8 mouse cellular contexts compared by ENCODE assay signal in the genomic region with DNA sequence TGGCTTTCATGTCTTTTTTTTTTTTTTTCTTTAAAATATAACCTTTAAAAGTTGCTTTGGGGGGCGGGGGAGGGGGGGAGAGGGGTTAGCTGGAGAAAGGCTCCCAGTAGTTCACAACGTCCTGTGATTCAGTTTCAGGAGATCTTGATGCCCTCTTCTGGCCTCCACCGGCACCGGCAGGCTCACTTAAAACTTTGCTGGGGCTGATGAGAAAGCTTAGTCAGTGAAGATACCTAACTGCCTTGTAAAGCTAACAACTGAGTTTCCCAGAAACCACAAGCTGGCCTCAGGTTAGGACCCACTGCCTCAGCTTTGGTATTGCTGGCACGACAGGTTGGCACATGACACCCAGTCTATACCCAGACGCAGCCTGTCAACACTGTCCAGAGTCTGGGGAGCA. TPM values are rescaled to one million over a fixed set of nuclear protein-coding genes. Genes with fewer than 3 reads are reported as not detected.
DNase-seq lines count a peak whose midpoint lies in the region; ATAC-seq and TF ChIP-seq lines count a peak whose summit lies in the region.

No protein-coding gene starts in this region.

- DNase-seq in urinary bladder, postnatal 14 days (ENCODE audit: low spot score) = peak; percentile 53
- no peak for DNase-seq in urinary bladder, postnatal 4 days (ENCODE audit: low spot score in 2 of 2)
- peak; percentile 70 for DNase-seq in kidney, postnatal 0 days (ENCODE audit: low spot score)
- no peak for DNase-seq in layer of hippocampus, adult 8-10 months (ENCODE audit: low spot score in 2 of 2)
- no peak for DNase-seq in layer of hippocampus, postnatal 25 days (ENCODE audit: extremely low spot score in 1 of 2, low spot score in 1 of 2)
- no peak for DNase-seq in hindbrain, embryonic 14.5 days (ENCODE audit: low spot score)

- peaks cover 25% of the 10 kb centered on the region for H3K4me1 ChIP-seq in embryonic facial prominence, embryonic 15.5 days
- H3K4me1 ChIP-seq in kidney, postnatal 0 days (replicated peaks; ENCODE audit: insufficient read depth, low read length) = peaks cover 14% of the 10 kb centered on the region
- H3K4me1 ChIP-seq in hindbrain, embryonic 14.5 days (replicated peaks; ENCODE audit: control insufficient read depth, insufficient read depth, low read length) = peaks cover 13% of the 10 kb centered on the region; the same call in 1 of the 2 replicates

- H3K36me3 ChIP-seq in embryonic facial prominence, embryonic 15.5 days = no peaks in the 10 kb centered on the region
- H3K36me3 ChIP-seq in kidney, postnatal 0 days (ENCODE audit: insufficient read depth, low read length) = no peaks in the 10 kb centered on the region
- no peaks in the 10 kb centered on the region for H3K36me3 ChIP-seq in hindbrain, embryonic 14.5 days (replicated peaks; ENCODE audit: control insufficient read depth, insufficient read depth)

- no peak overlapping the region for H3K9ac ChIP-seq in embryonic facial prominence, embryonic 15.5 days
- H3K9ac ChIP-seq in kidney, postnatal 0 days (ENCODE audit: low read depth, low read length) = no peak overlapping the region
- H3K9ac ChIP-seq in hindbrain, embryonic 14.5 days = no peak overlapping the region

- no peaks in the 10 kb centered on the region for H3K9me3 ChIP-seq in embryonic facial prominence, embryonic 15.5 days (replicated peaks)
- no peaks in the 10 kb centered on the region for H3K9me3 ChIP-seq in kidney, postnatal 0 days (replicated peaks; ENCODE audit: low read length)
- no peaks in the 10 kb centered on the region for H3K9me3 ChIP-seq in hindbrain, embryonic 14.5 days (ENCODE audit: control insufficient read depth, low read length)

- peaks cover 53% of the 10 kb centered on the region for H3K27me3 ChIP-seq in embryonic facial prominence, embryonic 15.5 days
- no peaks in the 10 kb centered on the region for H3K27me3 ChIP-seq in kidney, postnatal 0 days (ENCODE audit: insufficient read depth, low read length)
- peaks cover 58% of the 10 kb centered on the region for H3K27me3 ChIP-seq in hindbrain, embryonic 14.5 days (ENCODE audit: control insufficient read depth, insufficient read depth, low read length)

- peak overlapping the region; percentile 98; the same call in 1 of the 2 replicates for H3K4me2 ChIP-seq in embryonic facial prominence, embryonic 15.5 days (replicated peaks)
- H3K4me2 ChIP-seq in kidney, postnatal 0 days (ENCODE audit: low read length) = peak overlapping the region; percentile 92; the same call in 1 of the 2 replicates
- H3K4me2 ChIP-seq in hindbrain, embryonic 14.5 days (replicated peaks) = no peak overlapping the region

- TF ChIP-seq CTCF in kidney, postnatal 0 days (IDR thresholded peaks at IDR 0.05; ENCODE audit: low read depth) = peak; percentile 59

- no peak overlapping the region for H3K27ac ChIP-seq in embryonic facial prominence, embryonic 15.5 days (replicated peaks)
- H3K27ac ChIP-seq in kidney, postnatal 0 days = 0 out of 2 replicates have a peak overlapping the region, but pooled peaks have one; percentile 91
- no peak overlapping the region for H3K27ac ChIP-seq in hindbrain, embryonic 14.5 days

- 15% methylated on average over 6 of the region's 6 CpGs for WGBS in embryonic facial prominence, embryonic 15.5 days
- 12% methylated on average over 6 of the region's 6 CpGs for WGBS in kidney, postnatal 0 days
- WGBS in hindbrain, embryonic 14.5 days = 27% methylated on average over 6 of the region's 6 CpGs

- H3K4me3 ChIP-seq in embryonic facial prominence, embryonic 15.5 days (replicated peaks) = peak overlapping the region; percentile 56; the same call in 1 of the 2 replicates
- peak overlapping the region; percentile 70; the same call in 1 of the 2 replicates for H3K4me3 ChIP-seq in kidney, postnatal 0 days (replicated peaks; ENCODE audit: low read depth, low read length)
- no peak overlapping the region for H3K4me3 ChIP-seq in hindbrain, embryonic 14.5 days (replicated peaks; ENCODE audit: low read length)

- no peak for ATAC-seq in embryonic facial prominence, embryonic 15.5 days (ENCODE audit: insufficient number of reproducible peaks, low FRiP score, low TSS enrichment, low read depth)
- ATAC-seq in kidney, postnatal 0 days (replicated peaks; ENCODE audit: low FRiP score, low read depth) = no peak
- peak; percentile 50 for ATAC-seq in megakaryocyte, adult 5-6 weeks (ENCODE audit: poor library complexity, severe bottlenecking)
- no peak; the same call in 1 of the 2 replicates for ATAC-seq in hindbrain, embryonic 14.5 days (ENCODE audit: low FRiP score)

RNA-seq across cellular contexts. Expression of a gene that starts 0.9 kb away (rescaled TPM):
- polyA plus RNA-seq in embryonic facial prominence, embryonic 15.5 days (2015; fragmentation: Nextera tagmentation; extraction: Ambion mirVana) = 25.7 and 28.5 TPM in 2 replicates
- 83.7 and 92.0 TPM in 2 replicates for polyA plus RNA-seq in kidney, postnatal 0 days (2015; fragmentation: Nextera tagmentation; extraction: Ambion mirVana)
- total RNA-seq in megakaryocyte, adult 5-6 weeks (2015) = 1.1 and 3.2 TPM in 2 replicates
- total RNA-seq in megakaryocyte, adult 5-6 weeks (2017) = 0.51 and 4.5 TPM in 2 replicates
- 1 to 10 TPM; 1.4 to 4.3 (median 2.7) TPM for total RNA-seq in layer of hippocampus, adult 8-10 months (2022)
- 1 to 10 TPM in 1 of 2 experiments, under 1 TPM in 1; 0.98 to 1.8 TPM for total RNA-seq in layer of hippocampus, postnatal 25 days (2021)
- 3.0 and 5.0 TPM in 2 replicates for polyA plus RNA-seq in hindbrain, embryonic 14.5 days (2014; fragmentation: Nextera tagmentation; extraction: Ambion mirVana)

RNA-seq across cellular contexts. Expression of a gene that starts 22.5 kb away (rescaled TPM):
- polyA plus RNA-seq in embryonic facial prominence, embryonic 15.5 days (2015; fragmentation: Nextera tagmentation; extraction: Ambion mirVana) = 179 and 203 TPM in 2 replicates
- 327 and 349 TPM in 2 replicates for polyA plus RNA-seq in kidney, postnatal 0 days (2015; fragmentation: Nextera tagmentation; extraction: Ambion mirVana)
- total RNA-seq in megakaryocyte, adult 5-6 weeks (2015) = 576 and 578 TPM in 2 replicates
- 242 and 284 TPM in 2 replicates for total RNA-seq in megakaryocyte, adult 5-6 weeks (2017)
- 100 to 1,000 TPM; 106 to 135 (median 115) TPM for total RNA-seq in layer of hippocampus, adult 8-10 months (2022)
- total RNA-seq in layer of hippocampus, postnatal 25 days (2021) = 100 to 1,000 TPM; 116 to 120 TPM
- polyA plus RNA-seq in hindbrain, embryonic 14.5 days (2014; fragmentation: Nextera tagmentation; extraction: Ambion mirVana) = 140 and 142 TPM in 2 replicates

RNA-seq across cellular contexts. Expression of a gene that starts 31.7 kb away (rescaled TPM):
- 5.2 and 5.7 TPM in 2 replicates for polyA plus RNA-seq in embryonic facial prominence, embryonic 15.5 days (2015; fragmentation: Nextera tagmentation; extraction: Ambion mirVana)
- 0.93 and 0.97 TPM in 2 replicates for polyA plus RNA-seq in kidney, postnatal 0 days (2015; fragmentation: Nextera tagmentation; extraction: Ambion mirVana)
- total RNA-seq in megakaryocyte, adult 5-6 weeks (2015) = 309 and 324 TPM in 2 replicates
- 275 and 304 TPM in 2 replicates for total RNA-seq in megakaryocyte, adult 5-6 weeks (2017)
- total RNA-seq in layer of hippocampus, adult 8-10 months (2022) = 10 to 100 TPM in 2 of 4 experiments, 1 to 10 TPM in 2; 4.5 to 15.9 (median 9.7) TPM
- 1 to 10 TPM; 5.7 to 6.0 TPM for total RNA-seq in layer of hippocampus, postnatal 25 days (2021)
- 1.1 and 2.2 TPM in 2 replicates for polyA plus RNA-seq in hindbrain, embryonic 14.5 days (2014; fragmentation: Nextera tagmentation; extraction: Ambion mirVana)

RNA-seq across cellular contexts. Expression of a gene that starts 37.9 kb away (rescaled TPM):
- 12.3 and 13.8 TPM in 2 replicates for polyA plus RNA-seq in embryonic facial prominence, embryonic 15.5 days (2015; fragmentation: Nextera tagmentation; extraction: Ambion mirVana)
- polyA plus RNA-seq in kidney, postnatal 0 days (2015; fragmentation: Nextera tagmentation; extraction: Ambion mirVana) = 9.5 and 9.7 TPM in 2 replicates
- 1.0 and 1.1 TPM in 2 replicates for total RNA-seq in megakaryocyte, adult 5-6 weeks (2015)
- total RNA-seq in megakaryocyte, adult 5-6 weeks (2017) = 0.37 and 0.73 TPM in 2 replicates
- 100 to 1,000 TPM in 3 of 4 experiments, 10 to 100 TPM in 1; 99.4 to 115 (median 109) TPM for total RNA-seq in layer of hippocampus, adult 8-10 months (2022)
- 100 to 1,000 TPM in 1 of 2 experiments, 10 to 100 TPM in 1; 95.7 to 110 TPM for total RNA-seq in layer of hippocampus, postnatal 25 days (2021)
- 41.7 and 43.3 TPM in 2 replicates for polyA plus RNA-seq in hindbrain, embryonic 14.5 days (2014; fragmentation: Nextera tagmentation; extraction: Ambion mirVana)

RNA-seq across cellular contexts. Expression of a gene that starts 50.1 kb away (rescaled TPM):
- polyA plus RNA-seq in embryonic facial prominence, embryonic 15.5 days (2015; fragmentation: Nextera tagmentation; extraction: Ambion mirVana) = 4.5 and 5.3 TPM in 2 replicates
- 50.5 and 58.6 TPM in 2 replicates for polyA plus RNA-seq in kidney, postnatal 0 days (2015; fragmentation: Nextera tagmentation; extraction: Ambion mirVana)
- total RNA-seq in megakaryocyte, adult 5-6 weeks (2015) = 3.5 and 6.2 TPM in 2 replicates
- total RNA-seq in megakaryocyte, adult 5-6 weeks (2017) = 1.8 and 4.2 TPM in 2 replicates
- total RNA-seq in layer of hippocampus, adult 8-10 months (2022) = 1 to 10 TPM in 3 of 4 experiments, under 1 TPM in 1; 0.68 to 7.5 (median 5.7) TPM
- total RNA-seq in layer of hippocampus, postnatal 25 days (2021) = 1 to 10 TPM; 1.6 to 1.8 TPM
- polyA plus RNA-seq in hindbrain, embryonic 14.5 days (2014; fragmentation: Nextera tagmentation; extraction: Ambion mirVana) = 1.0 and 1.4 TPM in 2 replicates

Comparison
In these comparisons a context has a peak if more than half of its experiments do, and no peak if none do; other contexts are left out.
1. DNase-seq: peak in urinary bladder, postnatal 14 days (single experiment) and kidney, postnatal 0 days (single experiment); none in urinary bladder, postnatal 4 days (0 of 2), layer of hippocampus, adult 8-10 months (0 of 2), layer of hippocampus, postnatal 25 days (0 of 2) and hindbrain, embryonic 14.5 days (single experiment).
2. RNA of a gene that starts 31.7 kb away (total RNA-seq): 275 to 324 TPM in megakaryocyte, adult 5-6 weeks; 4.5 to 15.9 TPM in layer of hippocampus, adult 8-10 months and 5.7 to 6.0 TPM in layer of hippocampus, postnatal 25 days; every median in the first group is over 10 times any median in the second.